Mouse (Mus musculus) cortical plate, adult 2 months (tissue): ENCODE data around the gene Pithd1. TPM values are rescaled to one million over a fixed set of nuclear protein-coding genes. Genes with fewer than 3 reads are reported as not detected.
A peak's percentile ranks its signal among the peaks of the same experiment; 100 is the strongest.
"Not testable (repeated sequence)": the region's sequence is repeated elsewhere in the genome, so short reads cannot be mapped to it uniquely, and the experiment has no call there.

ENCODE experiments used
- H3K27ac ChIP-seq: fragments of 200-500 bp; 2 replicates; pipeline ENCODE4 v1.5.1; 2012; ENCODE audit warnings: low read length, control low read depth, inconsistent platforms; ENCODE audit not compliant: insufficient read depth
- H3K4me1 ChIP-seq: fragments of 200-500 bp; 2 replicates; pipeline ENCODE4 v1.6.1; 2011; ENCODE audit warnings: low read length; ENCODE audit not compliant: control insufficient read depth, insufficient read depth
- H3K4me3 ChIP-seq: fragments of 200-500 bp; 2 replicates; pipeline ENCODE4 v1.5.1; 2011; ENCODE audit warnings: mild to moderate bottlenecking, low read length, control low read depth; ENCODE audit not compliant: insufficient read depth
- CTCF ChIP-seq: fragments of 200-500 bp; IDR thresholded peaks from 2 replicates; pipeline ENCODE4 v1.5.1; 2011; ENCODE audit warnings: mild to moderate bottlenecking, control low read depth, low read length; ENCODE audit not compliant: insufficient read depth; ENCODE audit errors: extremely low read depth
- POLR2A ChIP-seq: fragments of 200-500 bp; IDR thresholded peaks from 2 replicates; pipeline ENCODE4 v1.6.1; 2011; ENCODE audit warnings: mild to moderate bottlenecking, low read length, control low read depth; ENCODE audit not compliant: insufficient read depth; ENCODE audit errors: extremely low read depth
- polyA plus RNA-seq: library from polyadenylated mRNA; depleted of rRNA; stranded (reverse); fragments of >200 nt; gene quantifications from 2 replicates; pipeline ENCODE4 v1.2.3, GENCODE M21; 2012

Pithd1 gene
- polyA plus RNA-seq, 1 experiment: 103 TPM

GRCm38 (mm10) chr4:135987714-135988113 is 650 bp upstream of the Pithd1 start:
- H3K27ac ChIP-seq: no peak overlapping the region
- peak overlapping the region; percentile 95; the same call in 1 of the 2 replicates for H3K4me3 ChIP-seq
- H3K4me1 ChIP-seq: peaks cover 2% of the 10 kb centered on the region; the same call in 1 of the 2 replicates
- no peak for TF ChIP-seq POLR2A

GRCm38 (mm10) chr4:135986301-135986942 is 642 bp downstream of the Pithd1 start:
- 0 out of 2 replicates have a peak overlapping the region, but pooled peaks have one; percentile 17 for H3K27ac ChIP-seq
- TF ChIP-seq POLR2A: no peak
- no peak for TF ChIP-seq CTCF
- H3K4me1 ChIP-seq: peaks cover 5% of the 10 kb centered on the region
- H3K4me3 ChIP-seq: peak overlapping the region; percentile 95

GRCm38 (mm10) chr4:135985769-135986168 is 1.3 kb downstream of the Pithd1 start:
- TF ChIP-seq CTCF (no peak), POLR2A (no peak)
- Histone ChIP-seq H3K4me1 (peaks cover 5% of the 10 kb centered on the region), H3K4me3 (peak overlapping the region; percentile 95; the same call in 1 of the 2 replicates), H3K27ac (no peak overlapping the region)

- Histone ChIP-seq H3K27ac (no peak overlapping the region), H3K4me1 (peaks cover 5% of the 10 kb centered on the region), H3K4me3 (no peak overlapping the region)
- TF ChIP-seq CTCF (no peak), POLR2A (no peak)
Observed at GRCm38 (mm10) chr4:135985193-135985592, 1.9 kb downstream of the Pithd1 start.

GRCm38 (mm10) chr4:135984556-135984955 is 2.5 kb downstream of the Pithd1 start:
- Histone ChIP-seq H3K27ac (no peak overlapping the region), H3K4me1 (peaks cover 5% of the 10 kb centered on the region), H3K4me3 (no peak overlapping the region)
- TF ChIP-seq CTCF (no peak), POLR2A (no peak)

- peaks cover 5% of the 10 kb centered on the region for H3K4me1 ChIP-seq
- no peak for TF ChIP-seq CTCF
- TF ChIP-seq POLR2A: no peak
- no peak overlapping the region for H3K27ac ChIP-seq
- H3K4me3 ChIP-seq: no peak overlapping the region
Observed at GRCm38 (mm10) chr4:135981524-135982063, 5.5 kb downstream of the Pithd1 start.

- H3K4me3 ChIP-seq, H3K4me1 ChIP-seq, H3K27ac ChIP-seq: not testable (repeated sequence)
Observed at GRCm38 (mm10) chr4:135980223-135980622, 6.8 kb downstream of the Pithd1 start.

GRCm38 (mm10) chr4:135976146-135976545 is 10.9 kb downstream of the Pithd1 start:
- peaks cover 3% of the 10 kb centered on the region; the same call in 1 of the 2 replicates for H3K4me1 ChIP-seq
- no peak overlapping the region for H3K4me3 ChIP-seq
- TF ChIP-seq POLR2A (no peak), CTCF (no peak)
- no peak overlapping the region for H3K27ac ChIP-seq

GRCm38 (mm10) chr4:135972911-135973811 is 13.9 kb downstream of the Pithd1 start:
- Histone ChIP-seq H3K27ac (no peak overlapping the region), H3K4me3 (peak overlapping the region; percentile 40), H3K4me1 (peaks cover 3% of the 10 kb centered on the region; the same call in 1 of the 2 replicates)
- TF ChIP-seq POLR2A (no peak), CTCF (no peak)
